Mouse (Mus musculus): ENCODE measurements around the gene 1700008O03Rik. TPM values are rescaled to one million over a fixed set of nuclear protein-coding genes. Genes with fewer than 3 reads are reported as not detected.

Gene 1700008O03Rik
- polyA plus RNA-seq, 1 experiment from 2014 or later, result 1.1 TPM

GRCm38 (mm10) chr7:44373460-44373859 is 12.2 kb downstream of the 1700008O03Rik start:
- H3K4me3 ChIP-seq (ENCODE audit: low read depth, low read length), result peak overlapping the region; percentile 43
- no peak overlapping the region for H3K27ac ChIP-seq (ENCODE audit: low read depth, low read length)
- H3K9ac ChIP-seq (ENCODE audit: low read length), result 0 out of 2 replicates have a peak overlapping the region, but pooled peaks have one; percentile 24
- H3K4me1 ChIP-seq (ENCODE audit: control insufficient read depth, insufficient read depth, low read length), result peaks cover 5% of the 10 kb centered on the region
- no peaks in the 10 kb centered on the region for H3K36me3 ChIP-seq (ENCODE audit: control insufficient read depth, insufficient read depth, low read length)
- peak overlapping the region; percentile 64 for H3K4me2 ChIP-seq (ENCODE audit: low read depth)
- H3K9me3 ChIP-seq (ENCODE audit: control insufficient read depth, low read length), result no peaks in the 10 kb centered on the region
- no peaks in the 10 kb centered on the region for H3K27me3 ChIP-seq (ENCODE audit: control insufficient read depth, insufficient read depth, low read length)
- DNase-seq (ENCODE audit: low spot score), result no peak
- ATAC-seq (ENCODE audit: insufficient read depth, low FRiP score, low TSS enrichment), result 0 out of 2 replicates have a peak, but pooled peaks have one; percentile 13
- 14% methylated on average over 7 of the region's 7 CpGs for WGBS

DNA sequence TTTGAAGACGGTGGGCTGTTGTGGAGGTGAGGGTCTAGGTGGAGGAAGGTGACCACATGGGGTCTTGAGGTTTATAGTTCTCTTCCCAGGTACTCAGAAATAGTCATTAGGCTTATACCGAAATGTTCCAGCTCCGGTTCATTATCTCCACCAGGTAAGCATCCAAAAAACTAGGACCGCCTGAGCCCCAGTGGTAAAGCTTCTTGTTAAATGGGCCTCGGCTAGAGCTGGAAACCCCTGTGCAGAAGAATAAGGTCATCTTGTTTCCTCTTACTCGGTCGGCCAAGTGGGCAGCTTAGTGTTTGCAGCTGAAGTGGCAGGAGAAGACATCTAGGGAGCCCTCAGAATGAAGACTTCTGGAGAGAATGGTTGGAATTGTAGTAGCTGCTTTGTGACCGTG is 12.9 kb downstream of the 1700008O03Rik start:
- no peak overlapping the region for H3K4me3 ChIP-seq (ENCODE audit: low read depth, low read length)
- H3K4me1 ChIP-seq (ENCODE audit: control insufficient read depth, insufficient read depth, low read length), result peaks cover 5% of the 10 kb centered on the region
- no peak overlapping the region for H3K4me2 ChIP-seq (ENCODE audit: low read depth)
- H3K9me3 ChIP-seq (ENCODE audit: control insufficient read depth, low read length), result no peaks in the 10 kb centered on the region
- no peak overlapping the region for H3K27ac ChIP-seq (ENCODE audit: low read depth, low read length)
- DNase-seq (ENCODE audit: low spot score) (no peak), ATAC-seq (ENCODE audit: insufficient read depth, low FRiP score, low TSS enrichment) (no peak)
- no peaks in the 10 kb centered on the region for H3K36me3 ChIP-seq (ENCODE audit: control insufficient read depth, insufficient read depth, low read length)
- no peaks in the 10 kb centered on the region for H3K27me3 ChIP-seq (ENCODE audit: control insufficient read depth, insufficient read depth, low read length)
- WGBS, result 89% methylated on average over 8 of the region's 8 CpGs
- H3K9ac ChIP-seq (ENCODE audit: low read length), result no peak overlapping the region

DNA sequence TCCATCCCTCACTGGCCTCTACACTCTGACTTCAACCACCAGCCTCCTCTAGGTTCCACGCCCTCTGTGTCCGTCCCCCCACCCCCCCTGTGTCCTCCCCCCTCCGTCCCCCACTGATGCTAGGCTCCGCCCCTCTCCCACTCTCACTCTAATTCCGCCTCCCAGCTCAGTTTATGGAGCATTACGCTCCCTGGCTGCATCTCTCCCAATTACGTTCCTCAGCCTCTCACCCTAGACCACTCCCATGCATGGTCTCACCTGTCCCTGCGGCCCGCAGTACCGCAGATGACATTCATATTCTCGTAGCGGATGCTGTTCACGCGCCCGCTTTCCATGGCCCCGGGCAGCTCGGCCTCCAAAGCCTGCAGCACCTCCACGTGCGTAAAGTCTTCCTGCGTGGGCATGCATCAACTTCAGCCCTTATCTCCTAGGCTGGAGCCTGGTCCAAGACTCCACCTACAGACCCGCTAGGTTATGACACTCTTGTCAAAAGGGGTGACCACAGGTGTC is 24.8 kb downstream of the 1700008O03Rik start:
- Histone ChIP-seq H3K9me3 (ENCODE audit: control insufficient read depth, low read length) (no peaks in the 10 kb centered on the region), H3K36me3 (ENCODE audit: control insufficient read depth, insufficient read depth, low read length) (no peaks in the 10 kb centered on the region), H3K27ac (ENCODE audit: low read depth, low read length) (no peak overlapping the region), H3K9ac (ENCODE audit: low read length) (no peak overlapping the region; the same call in 1 of the 2 replicates), H3K4me1 (ENCODE audit: control insufficient read depth, insufficient read depth, low read length) (peaks cover 18% of the 10 kb centered on the region), H3K27me3 (ENCODE audit: control insufficient read depth, insufficient read depth, low read length) (peaks cover 41% of the 10 kb centered on the region), H3K4me2 (ENCODE audit: low read depth) (peak overlapping the region; percentile 73), H3K4me3 (ENCODE audit: low read depth, low read length) (peak overlapping the region; percentile 39; the same call in 1 of the 2 replicates)
- peak; percentile 3; the same call in 1 of the 2 replicates for ATAC-seq (ENCODE audit: insufficient read depth, low FRiP score, low TSS enrichment)
- DNase-seq (ENCODE audit: low spot score), result no peak
- WGBS, result 9% methylated on average over 21 of the region's 21 CpGs

DNA sequence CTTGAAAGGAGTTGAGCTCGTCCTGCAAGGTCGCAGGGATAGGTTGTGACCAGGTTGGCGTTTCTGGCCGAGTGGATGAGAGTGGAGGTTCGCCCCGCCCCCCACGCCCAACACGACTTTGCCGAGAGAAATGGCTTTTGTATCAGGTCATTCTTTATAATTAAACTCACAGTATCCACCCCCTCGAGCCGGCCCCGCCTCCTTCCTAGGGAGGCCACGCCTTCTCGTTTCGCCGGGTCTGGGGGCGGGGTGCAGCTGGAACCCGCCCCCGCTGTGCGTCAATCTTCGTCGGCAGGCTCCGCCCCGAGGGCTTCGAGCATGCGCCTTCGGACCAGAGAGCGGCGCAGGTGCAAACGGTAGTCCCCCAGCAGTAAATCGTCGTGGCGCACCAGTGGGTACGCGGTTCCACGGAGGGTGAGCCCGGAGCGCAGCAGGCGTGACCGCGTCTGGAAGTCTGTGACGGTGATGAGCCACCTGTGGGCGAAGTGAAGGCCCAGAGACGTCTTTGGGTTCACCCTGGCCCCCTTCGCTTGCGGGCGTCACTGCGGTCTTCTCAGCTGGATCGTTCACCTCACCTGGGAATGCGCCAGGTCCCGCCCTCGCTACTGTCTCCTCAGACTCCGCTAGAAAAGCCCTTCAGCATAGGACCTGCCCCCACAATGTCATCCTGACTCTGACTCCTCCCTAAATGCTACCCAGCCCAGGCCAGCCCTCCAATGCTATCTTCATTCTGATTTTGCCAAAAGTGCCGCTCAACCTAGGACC is 25.5 kb downstream of the 1700008O03Rik start:
- H3K27me3 ChIP-seq (ENCODE audit: control insufficient read depth, insufficient read depth, low read length), result peaks cover 48% of the 10 kb centered on the region

GRCm38 (mm10) chr7:44358886-44359654 is 26.6 kb downstream of the 1700008O03Rik start:
- Histone ChIP-seq H3K4me2 (ENCODE audit: low read depth) (peak overlapping the region; percentile 73), H3K9ac (ENCODE audit: low read length) (peak overlapping the region; percentile 35), H3K9me3 (ENCODE audit: control insufficient read depth, low read length) (no peaks in the 10 kb centered on the region), H3K4me3 (ENCODE audit: low read depth, low read length) (peak overlapping the region; percentile 39), H3K4me1 (ENCODE audit: control insufficient read depth, insufficient read depth, low read length) (peaks cover 18% of the 10 kb centered on the region), H3K36me3 (ENCODE audit: control insufficient read depth, insufficient read depth, low read length) (no peaks in the 10 kb centered on the region), H3K27ac (ENCODE audit: low read depth, low read length) (peak overlapping the region; percentile 73), H3K27me3 (ENCODE audit: control insufficient read depth, insufficient read depth, low read length) (peaks cover 58% of the 10 kb centered on the region)
- ATAC-seq (ENCODE audit: insufficient read depth, low FRiP score, low TSS enrichment), result peak; percentile 24; the same call in 1 of the 2 replicates
- WGBS, result 4% methylated on average over 22 of the region's 26 CpGs
- DNase-seq (ENCODE audit: low spot score), result peak; percentile 66

More for the DNA sequence above, 25.5 kb downstream of the 1700008O03Rik start:
- Histone ChIP-seq H3K9ac (ENCODE audit: low read length) (peak overlapping the region; percentile 46), H3K4me3 (ENCODE audit: low read depth, low read length) (peak overlapping the region; percentile 39), H3K36me3 (ENCODE audit: control insufficient read depth, insufficient read depth, low read length) (no peaks in the 10 kb centered on the region), H3K27ac (ENCODE audit: low read depth, low read length) (peak overlapping the region; percentile 73), H3K9me3 (ENCODE audit: control insufficient read depth, low read length) (no peaks in the 10 kb centered on the region), H3K4me2 (ENCODE audit: low read depth) (peak overlapping the region; percentile 73), H3K4me1 (ENCODE audit: control insufficient read depth, insufficient read depth, low read length) (peaks cover 18% of the 10 kb centered on the region)
- DNase-seq (ENCODE audit: low spot score) (peak; percentile 96), ATAC-seq (ENCODE audit: insufficient read depth, low FRiP score, low TSS enrichment) (peak; percentile 71)
- 0% methylated on average over 54 of the region's 54 CpGs for WGBS

- Histone ChIP-seq H3K9ac (ENCODE audit: low read length) (no peak overlapping the region), H3K36me3 (ENCODE audit: control insufficient read depth, insufficient read depth, low read length) (no peaks in the 10 kb centered on the region), H3K9me3 (ENCODE audit: control insufficient read depth, low read length) (no peaks in the 10 kb centered on the region), H3K27me3 (ENCODE audit: control insufficient read depth, insufficient read depth, low read length) (peaks cover 69% of the 10 kb centered on the region), H3K4me1 (ENCODE audit: control insufficient read depth, insufficient read depth, low read length) (peaks cover 21% of the 10 kb centered on the region), H3K27ac (ENCODE audit: low read depth, low read length) (no peak overlapping the region), H3K4me2 (ENCODE audit: low read depth) (no peak overlapping the region), H3K4me3 (ENCODE audit: low read depth, low read length) (no peak overlapping the region)
- DNase-seq (ENCODE audit: low spot score) (no peak), ATAC-seq (ENCODE audit: insufficient read depth, low FRiP score, low TSS enrichment) (no peak)
- 21% methylated on average over 5 of the region's 5 CpGs for WGBS
These were observed 27.6 kb downstream of the 1700008O03Rik start for GRCm38 (mm10) chr7:44358012-44358411.

DNA sequence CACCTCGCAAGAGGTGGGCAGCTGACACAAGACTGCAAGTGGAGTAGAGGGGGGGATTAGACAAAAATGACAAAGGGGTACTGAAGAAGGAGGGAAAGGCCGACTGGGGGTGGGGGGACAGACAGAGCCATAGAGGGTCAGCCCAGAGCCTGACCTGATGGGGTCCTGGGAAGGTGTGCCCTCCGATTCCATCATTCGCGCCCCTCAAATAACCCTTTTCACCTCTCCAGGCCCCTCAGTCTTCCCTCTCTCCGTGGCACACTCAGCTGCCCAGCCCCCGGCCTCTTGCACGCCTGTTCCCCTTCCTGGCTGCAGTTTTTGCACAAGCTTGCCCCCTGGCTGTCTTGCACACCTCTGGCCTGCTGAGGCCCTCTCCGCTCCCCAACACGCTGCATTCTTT is 28.1 kb downstream of the 1700008O03Rik start:
- no peak for DNase-seq (ENCODE audit: low spot score)

DNA sequence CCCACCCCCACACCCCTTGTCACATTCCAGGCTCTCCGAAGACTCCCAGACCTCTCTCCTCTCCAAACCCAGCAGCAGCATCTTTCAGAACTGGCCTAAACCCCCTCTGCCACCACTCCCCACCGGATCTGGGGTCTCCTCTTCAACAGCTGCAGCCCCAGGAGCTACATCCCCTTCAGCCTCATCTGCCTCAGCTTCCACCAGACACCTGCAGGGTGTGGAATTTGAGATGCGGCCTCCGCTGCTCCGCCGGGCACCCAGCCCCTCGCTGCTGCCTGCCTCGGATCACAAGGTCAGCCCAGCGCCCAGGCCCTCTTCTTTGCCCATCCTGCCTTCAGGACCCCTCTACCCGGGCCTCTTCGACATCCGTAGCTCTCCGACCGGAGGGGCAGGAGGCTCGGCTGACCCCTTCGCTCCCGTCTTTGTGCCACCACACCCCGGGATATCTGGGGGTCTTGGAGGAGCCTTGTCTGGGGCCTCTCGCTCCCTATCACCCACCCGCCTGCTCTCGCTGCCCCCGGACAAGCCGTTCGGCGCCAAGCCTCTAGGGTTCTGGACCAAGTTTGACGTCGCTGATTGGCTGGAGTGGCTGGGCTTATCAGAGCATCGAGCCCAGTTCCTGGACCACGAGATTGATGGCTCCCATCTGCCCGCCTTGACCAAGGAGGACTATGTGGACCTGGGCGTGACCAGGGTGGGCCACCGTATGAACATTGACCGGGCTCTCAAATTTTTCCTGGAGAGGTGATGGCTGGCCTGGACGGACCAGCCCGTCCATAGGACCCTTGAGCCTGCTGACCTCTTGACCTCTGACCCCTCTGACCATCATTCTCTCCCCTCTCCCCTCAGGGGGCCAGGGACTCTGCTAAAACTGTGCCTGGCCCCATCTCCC is 28.8 kb downstream of the 1700008O03Rik start:
- Histone ChIP-seq H3K9ac (ENCODE audit: low read length) (0 out of 2 replicates have a peak overlapping the region, but pooled peaks have one; percentile 14), H3K9me3 (ENCODE audit: control insufficient read depth, low read length) (no peaks in the 10 kb centered on the region), H3K4me2 (ENCODE audit: low read depth) (peak overlapping the region; percentile 36), H3K4me1 (ENCODE audit: control insufficient read depth, insufficient read depth, low read length) (peaks cover 23% of the 10 kb centered on the region), H3K27me3 (ENCODE audit: control insufficient read depth, insufficient read depth, low read length) (peaks cover 74% of the 10 kb centered on the region), H3K27ac (ENCODE audit: low read depth, low read length) (0 out of 2 replicates have a peak overlapping the region, but pooled peaks have one; percentile 14), H3K4me3 (ENCODE audit: low read depth, low read length) (peak overlapping the region; percentile 18), H3K36me3 (ENCODE audit: control insufficient read depth, insufficient read depth, low read length) (no peaks in the 10 kb centered on the region)
- 3% methylated on average over 35 of the region's 35 CpGs for WGBS
- no peak for ATAC-seq (ENCODE audit: insufficient read depth, low FRiP score, low TSS enrichment)
- peak; percentile 50 for DNase-seq (ENCODE audit: low spot score)

More for the DNA sequence above, 28.1 kb downstream of the 1700008O03Rik start:
- Histone ChIP-seq H3K9ac (ENCODE audit: low read length) (no peak overlapping the region), H3K27ac (ENCODE audit: low read depth, low read length) (no peak overlapping the region), H3K9me3 (ENCODE audit: control insufficient read depth, low read length) (no peaks in the 10 kb centered on the region), H3K4me2 (ENCODE audit: low read depth) (peak overlapping the region; percentile 36; the same call in 1 of the 2 replicates), H3K27me3 (ENCODE audit: control insufficient read depth, insufficient read depth, low read length) (peaks cover 71% of the 10 kb centered on the region), H3K4me3 (ENCODE audit: low read depth, low read length) (no peak overlapping the region), H3K4me1 (ENCODE audit: control insufficient read depth, insufficient read depth, low read length) (peaks cover 23% of the 10 kb centered on the region), H3K36me3 (ENCODE audit: control insufficient read depth, insufficient read depth, low read length) (no peaks in the 10 kb centered on the region)
- no peak for ATAC-seq (ENCODE audit: insufficient read depth, low FRiP score, low TSS enrichment)
- 19% methylated on average over 10 of the region's 10 CpGs for WGBS
